Mouse (Mus musculus) left cerebral cortex, postnatal 10 days (tissue): ENCODE measurements around the gene Nek6. TPM values are rescaled to one million over a fixed set of nuclear protein-coding genes. Genes with fewer than 3 reads are reported as not detected.

Experiments
- DNase-seq, 2 experiments: peaks; one replicate each; pipeline ENCODE4 v3.0.0; 2021 to 2022; ENCODE audit warnings: low spot score in 2 of 2, mixed read lengths in 1 of 2; ENCODE audit errors: extremely low spot score in 1 of 2
- intact Hi-C: fragments of 180-260 bp; cut with DNase I; formaldehyde crosslinking; loops from one replicate; pipeline ENCODE4 v1.15.1; 2025
- microRNA-seq: library from miRNA; unstranded; fragments of <30 nt; microRNA quantifications from one replicate; pipeline ENCODE4 v1.2.0, GENCODE M21; 2022
- total RNA-seq, 2 experiments: library from RNA; stranded (reverse); gene quantifications; 2 replicates each; pipeline ENCODE4 v1.2.3; 2021

Gene Nek6
- total RNA-seq, 2 experiments from 2014 or later: 34.2 to 37.0 TPM

DNA sequence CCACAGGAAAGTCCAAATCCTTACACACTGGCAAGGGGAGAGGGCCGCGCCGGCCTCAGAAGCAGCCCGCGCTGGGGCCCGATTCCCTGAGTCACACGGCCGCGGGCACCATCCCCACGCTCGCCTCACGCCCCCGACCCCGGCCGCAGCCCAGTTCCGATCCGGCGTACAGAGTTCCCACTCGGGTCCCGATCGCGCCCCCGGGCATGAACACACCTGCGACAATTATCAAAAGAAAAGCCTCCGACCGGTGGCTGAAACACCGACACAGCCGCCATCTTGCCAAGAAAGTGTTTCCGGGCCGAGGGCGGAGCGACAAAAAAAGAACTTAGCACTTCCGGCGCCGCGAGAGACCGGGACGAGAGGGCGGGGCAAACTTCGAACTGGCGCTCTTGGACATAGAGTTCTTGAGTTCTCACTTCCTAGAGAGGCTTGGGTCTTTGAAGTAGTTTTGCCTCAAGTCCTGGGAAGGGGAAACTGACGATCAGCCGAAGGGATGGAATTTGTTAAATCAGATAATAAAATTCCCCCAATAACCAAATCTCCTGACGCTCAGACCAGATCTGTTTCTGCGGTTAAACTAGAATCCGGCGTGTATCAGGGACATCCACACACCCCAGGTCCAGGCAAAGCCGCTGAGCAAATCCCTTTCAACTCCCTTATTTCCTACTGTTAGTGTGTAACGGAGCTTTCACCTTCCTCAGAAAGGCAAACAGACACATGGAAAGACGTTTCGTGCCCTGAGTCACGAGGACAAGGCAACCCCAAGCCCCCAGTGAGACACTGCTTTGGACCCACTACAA lies 132.4 kb downstream of the Nek6 start, which contains the start of gene Psmb7:
Psmb7 (minus strand) TSS at position 463 of the 803 bp plus-strand sequence.
- DNase-seq: peak; percentile 90 to 95
- intact Hi-C loops: loop anchor here (5.0 to 10.0 kb wide), 2 partner anchors 98 to 221 kb away; no protein-coding TSS in a partner anchor

Small RNA genes lying within 50 kb of the gene (microRNA-seq; reads per million reads assigned to microRNA genes)
- not detected for gene Gm27634

Other genes with a start within 250 kb of the Nek6 start
- 10 to 100 TPM; 72.2 to 73.0 TPM for gene Dennd1a, start 224.3 kb upstream of the Nek6 start, total RNA-seq
- gene Lhx2, start 172.4 kb upstream of the Nek6 start, total RNA-seq: 10 to 100 TPM; 76.1 to 77.7 TPM
- gene Psmb7, start 132.4 kb downstream of the Nek6 start, total RNA-seq: 100 to 1,000 TPM; 256 TPM
- not detected for gene Nr5a1, start 202.9 kb downstream of the Nek6 start, total RNA-seq